Mouse (Mus musculus): ENCODE measurements around the gene Ddx46.

DNA sequence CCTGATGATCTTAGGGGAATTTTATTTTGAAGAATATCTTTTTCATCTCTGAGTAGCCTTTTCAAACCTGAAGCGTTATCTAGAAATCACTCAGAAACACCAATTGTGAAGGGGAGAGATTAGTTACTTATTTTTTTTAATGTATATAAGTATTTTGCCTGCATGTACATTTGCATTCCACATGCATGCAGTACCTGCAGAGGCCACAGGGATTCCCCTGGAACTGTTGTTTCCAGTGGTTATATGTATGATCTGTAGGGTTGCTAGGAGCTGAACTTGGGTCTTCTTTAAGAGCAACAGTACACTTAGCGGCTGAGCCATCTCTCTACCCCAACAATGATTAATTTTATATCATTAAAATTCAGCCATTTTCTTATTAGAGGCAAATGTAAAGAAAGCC lies 9.7 kb downstream of the Ddx46 start:
- peak; percentile 49 for TF ChIP-seq CTCF (IDR thresholded peaks at IDR 0.05; ENCODE audit: low read depth)
- TF ChIP-seq EP300 (IDR thresholded peaks at IDR 0.05; ENCODE audit: low read depth), result no peak

Data from liver, postnatal 0 days (tissue).